Mouse (Mus musculus) T-cell, adult 66 days (primary cell): ENCODE measurements around the gene Prr23a3. TPM values are rescaled to one million over a fixed set of nuclear protein-coding genes. Genes with fewer than 3 reads are reported as not detected.

Experiments used
- total RNA-seq, 2 experiments: library from RNA; stranded (reverse); gene quantifications; 3 replicates in 1 of 2; 4 replicates in 1 of 2; pipeline ENCODE4 v1.2.4; 2023

Prr23a3 gene
- not detected for total RNA-seq

GRCm38 (mm10) chr9:98864571-98864970 lies at the start of gene Prr23a3:
Gene Prr23a3, plus strand, starts transcription at chr9:98864767.

GRCm38 (mm10) chr9:98842117-98842516 lies 22.4 kb upstream of the Prr23a3 start, which contains the start of gene Prr23a1:
Gene Prr23a1, plus strand, starts transcription at chr9:98842503.

GRCm38 (mm10) chr9:98856210-98856609 lies 8.4 kb upstream of the Prr23a3 start, which contains the start of gene Prr23a2:
Gene Prr23a2, plus strand, starts transcription at chr9:98856494.

DNA sequence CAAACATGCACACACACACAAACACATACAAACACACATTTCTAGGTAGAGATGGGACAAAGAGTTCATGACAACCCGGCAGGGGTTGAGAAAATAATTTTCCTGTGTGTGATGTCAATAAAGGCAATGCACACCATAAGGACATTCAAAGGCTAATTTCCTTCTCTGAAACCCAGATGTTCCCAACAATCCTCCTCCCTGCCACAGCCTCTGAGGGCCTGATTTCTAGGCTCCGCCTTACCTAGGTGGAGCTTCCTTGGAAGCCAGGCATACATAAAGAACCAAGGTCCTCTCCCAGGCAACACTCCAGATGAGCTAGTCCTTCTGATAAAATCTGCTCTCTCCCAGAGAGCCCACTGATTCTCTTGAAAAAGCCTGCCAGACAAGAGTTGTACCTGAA lies 38.3 kb downstream of the Prr23a3 start, which contains the start of gene 7420426K07Rik:
TSS of gene 7420426K07Rik (plus strand) at position 301 of the 400 bp plus-strand sequence.

Other genes starting within 250 kb of the Prr23a3 start
- gene Prr23a1, start 22.3 kb upstream of the Prr23a3 start, total RNA-seq: not detected
- not detected for gene Prr23a2, start 8.3 kb upstream of the Prr23a3 start, total RNA-seq
- gene 7420426K07Rik, start 38.4 kb downstream of the Prr23a3 start, total RNA-seq: not detected
- gene Foxl2, start 90.5 kb downstream of the Prr23a3 start, total RNA-seq: not detected
- gene Faim, start 121.6 kb downstream of the Prr23a3 start, total RNA-seq: 10 to 100 TPM; 40.9 to 58.1 TPM
- gene Gm1123, start 170.9 kb downstream of the Prr23a3 start, total RNA-seq: under 1 TPM in 1 of 2 experiments, not detected in 1; 0.50 TPM